Mouse (Mus musculus): ENCODE results near the gene Tsnaxip1.

Gene Tsnaxip1

GRCm38 (mm10) chr8:105866364-105867029 is 39.0 kb downstream of the Tsnaxip1 start:
- no peak for DNase-seq

DNA sequence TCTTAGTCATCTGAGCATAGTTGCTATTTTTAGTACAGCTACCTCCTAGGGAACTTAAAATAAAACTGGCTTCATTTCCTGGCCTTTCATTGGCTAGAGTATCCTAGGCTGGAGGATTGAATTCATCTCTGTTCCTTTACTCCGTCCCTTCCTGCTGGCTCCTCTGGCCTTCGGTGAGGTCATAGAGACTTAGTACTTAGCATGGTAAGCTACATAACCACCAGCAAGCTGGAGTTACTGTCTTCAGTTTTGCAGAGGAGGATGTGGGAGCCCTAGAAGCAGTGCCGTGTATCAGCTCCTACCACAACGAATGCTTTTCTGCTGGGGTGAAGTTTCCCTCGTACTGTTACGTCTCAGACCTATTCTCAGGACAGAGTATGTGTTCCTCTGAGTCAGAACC is 46.8 kb downstream of the Tsnaxip1 start:
- DNase-seq, result no peak

- DNase-seq, result peak; percentile 86
Observed at GRCm38 (mm10) chr8:105880754-105881520, 53.4 kb downstream of the Tsnaxip1 start, which contains the start of gene Edc4. Gene Edc4 (plus strand): TSS chr8:105880881.

DNA sequence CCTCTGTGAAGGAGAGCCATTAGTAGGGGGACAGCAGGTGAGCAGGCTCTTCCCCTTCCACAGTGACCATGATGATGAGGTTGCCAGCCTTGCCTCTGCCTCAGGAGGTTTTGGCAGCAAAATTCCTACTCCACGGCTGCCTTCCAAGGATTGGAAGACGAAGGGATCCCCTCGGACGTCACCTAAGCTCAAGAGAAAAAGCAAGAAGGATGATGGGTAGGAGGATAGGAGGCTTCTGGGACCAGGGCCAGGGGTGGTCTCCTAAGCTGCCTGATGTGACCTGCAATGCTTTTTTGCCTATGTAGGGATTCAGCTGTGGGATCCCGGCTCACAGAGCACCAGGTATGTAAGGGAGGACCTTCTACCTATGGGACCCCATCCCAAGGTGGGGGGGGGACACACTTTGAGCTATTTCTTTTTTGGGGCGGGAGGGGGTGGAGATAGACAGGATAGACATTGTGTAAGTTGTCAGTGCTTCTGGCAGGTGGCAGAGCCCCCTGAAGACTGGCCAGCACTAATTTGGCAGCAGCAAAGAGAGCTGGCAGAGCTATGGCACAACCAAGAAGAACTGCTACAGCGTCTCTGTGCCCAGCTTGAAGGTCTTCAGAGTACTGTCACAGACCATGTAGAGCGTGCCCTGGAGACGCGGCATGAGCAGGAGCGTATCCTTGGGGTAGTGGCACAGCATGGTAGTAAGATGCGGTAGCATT is 62.4 kb downstream of the Tsnaxip1 start:
- DNase-seq, result no peak

- no peak for DNase-seq
Observed at GRCm38 (mm10) chr8:105890870-105891269, 63.3 kb downstream of the Tsnaxip1 start.

DNA sequence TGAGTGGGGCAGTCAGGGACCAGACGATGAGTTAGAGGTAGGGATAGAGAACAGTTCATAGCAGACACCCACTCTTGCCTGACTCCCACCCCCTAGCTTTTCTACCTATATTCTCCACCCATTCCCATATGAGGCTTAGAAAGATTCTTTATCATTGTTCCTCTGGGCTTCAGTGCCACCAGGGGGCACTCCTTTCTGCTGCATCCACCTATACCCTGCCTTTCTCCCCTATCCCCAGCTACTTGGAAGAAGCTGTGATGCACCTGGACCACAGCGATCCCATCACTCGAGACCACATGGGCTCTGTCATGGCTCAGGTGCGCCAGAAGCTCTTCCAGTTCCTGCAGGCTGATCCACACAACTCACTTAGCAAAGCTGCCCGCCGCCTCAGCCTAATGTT is 64.9 kb downstream of the Tsnaxip1 start:
- no peak for DNase-seq

DNA sequence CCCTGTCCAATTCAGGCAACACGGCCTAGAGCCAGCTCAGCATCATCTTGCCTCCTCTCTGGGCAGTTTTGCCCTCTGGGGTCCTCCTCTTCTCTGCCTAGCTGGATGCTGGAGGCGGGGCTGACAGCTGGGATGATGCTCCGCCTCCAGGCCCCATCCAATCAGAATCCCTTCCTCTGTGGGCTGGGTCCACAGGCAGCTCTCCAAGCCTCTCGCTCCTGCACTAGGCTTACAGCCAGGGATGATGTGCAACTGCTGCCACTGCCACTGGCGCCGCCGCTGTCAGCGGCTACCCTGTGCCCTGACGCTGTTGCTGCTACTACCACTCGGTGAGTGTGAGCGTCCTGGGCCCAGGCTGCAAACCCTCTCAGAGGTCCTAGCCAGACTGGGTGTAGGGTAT is 65.8 kb downstream of the Tsnaxip1 start, which contains the start of gene Nrn1l:
Gene Nrn1l, plus strand, starts transcription at position 229 of the 400 bp plus-strand sequence.
- DNase-seq, result no peak
